Mouse (Mus musculus) stomach, postnatal 0 days (tissue): Measurements from ENCODE around the gene Golph3. TPM values are rescaled to one million over a fixed set of nuclear protein-coding genes. Genes with fewer than 3 reads are reported as not detected.
A peak's percentile ranks its signal among the peaks of the same experiment; 100 is the strongest.

Experiments
- ATAC-seq: fragments of 200-750 bp; cut with Nextera tagmentation; 2 replicates; pipeline ENCODE4 v1.8.0; 2017; ENCODE audit not compliant: low FRiP score, low TSS enrichment
- DNase-seq: peaks from one replicate; pipeline ENCODE4 v3.0.0-alpha.2; 2016; ENCODE audit warnings: low spot score
- H3K27ac ChIP-seq: fragments of 300-500 bp; sonication (generic); replicated peaks from 2 replicates; pipeline ENCODE4 v1.5.1; 2014; ENCODE audit warnings: mild to moderate bottlenecking, control low read depth
- H3K27me3 ChIP-seq: fragments of 300-500 bp; sonication (generic); 2 replicates; pipeline ENCODE4 v1.6.1; 2014; ENCODE audit warnings: low read length; ENCODE audit not compliant: control insufficient read depth, insufficient read depth
- H3K36me3 ChIP-seq: fragments of 300-500 bp; sonication (generic); 2 replicates; pipeline ENCODE4 v1.6.1; 2014; ENCODE audit warnings: low read length, mixed read lengths; ENCODE audit not compliant: control insufficient read depth, insufficient read depth
- H3K4me1 ChIP-seq: fragments of 300-500 bp; sonication (generic); replicated peaks from 2 replicates; pipeline ENCODE4 v1.6.1; 2014; ENCODE audit warnings: antibody characterized with exemption; ENCODE audit not compliant: control insufficient read depth, insufficient read depth
- H3K4me2 ChIP-seq: fragments of 300-500 bp; sonication (generic); replicated peaks from 2 replicates; pipeline ENCODE4 v1.6.1; 2014; ENCODE audit warnings: low read depth, mild to moderate bottlenecking, control low read depth, moderate library complexity
- H3K4me3 ChIP-seq: fragments of 300-500 bp; sonication (generic); 2 replicates; pipeline ENCODE4 v1.5.1; 2014; ENCODE audit warnings: low read depth, low read length, control low read depth
- H3K9ac ChIP-seq: fragments of 300-500 bp; sonication (generic); 2 replicates; pipeline ENCODE4 v1.6.1; 2014; ENCODE audit warnings: mild to moderate bottlenecking, low read length, control low read depth, mixed read lengths
- H3K9me3 ChIP-seq: fragments of 300-500 bp; sonication (generic); 2 replicates; pipeline ENCODE4 v1.6.1; 2016; ENCODE audit warnings: low read length; ENCODE audit not compliant: control insufficient read depth
- CTCF ChIP-seq: IDR thresholded peaks from 2 replicates; pipeline ENCODE4 v1.5.1; 2016; ENCODE audit warnings: antibody characterized with exemption, low read depth, mild to moderate bottlenecking, moderate library complexity
- EP300 ChIP-seq: optimal IDR thresholded peaks from 2 replicates; pipeline ENCODE3; 2016; ENCODE audit warnings: antibody characterized with exemption
- WGBS: fragments of 180-500 bp; shearing (Covaris S2); extraction: QIAGEN DNeasy Blood & Tissue Kit; methylation state at CpG from one replicate; pipeline ENCODE4 v1.1.7; 2014; 5-methylcytosine and 5-hydroxymethylcytosine counted together
- polyA plus RNA-seq: library from polyadenylated mRNA; unstranded; fragments of >200 nt; fragmentation: Nextera tagmentation; extraction: Ambion mirVana; gene quantifications from 2 replicates; pipeline ENCODE4 v1.2.1, GENCODE M21; 2015

Golph3 gene
- polyA plus RNA-seq, 1 experiment from 2014 or later: 70.7 TPM

GRCm38 (mm10) chr15:12367306-12368080 lies 46.2 kb downstream of the Golph3 start:
- Histone ChIP-seq H3K4me2 (no peak overlapping the region), H3K36me3 (no peaks in the 10 kb centered on the region; the same call in 1 of the 2 replicates), H3K27ac (peak overlapping the region; percentile 63), H3K27me3 (no peaks in the 10 kb centered on the region), H3K9me3 (no peaks in the 10 kb centered on the region), H3K4me3 (no peak overlapping the region), H3K4me1 (no peaks in the 10 kb centered on the region), H3K9ac (no peak overlapping the region)
- ATAC-seq: peak; percentile 94
- DNase-seq: peak; percentile 88
- WGBS: 43% methylated on average over 13 of the region's 13 CpGs
- no peak for TF ChIP-seq CTCF
- no peak for TF ChIP-seq EP300

- TF ChIP-seq EP300 (no peak), CTCF (no peak)
- Histone ChIP-seq H3K27me3 (no peaks in the 10 kb centered on the region), H3K36me3 (no peaks in the 10 kb centered on the region; the same call in 1 of the 2 replicates), H3K4me2 (no peak overlapping the region), H3K9ac (no peak overlapping the region), H3K9me3 (no peaks in the 10 kb centered on the region), H3K27ac (0 out of 2 replicates have a peak overlapping the region, but pooled peaks have one; percentile 45), H3K4me1 (no peaks in the 10 kb centered on the region), H3K4me3 (no peak overlapping the region)
- no peak for ATAC-seq
- 80% methylated on average over 11 of the region's 11 CpGs for WGBS
- DNase-seq: no peak
Measured at GRCm38 (mm10) chr15:12368357-12368756, 47.1 kb downstream of the Golph3 start.

GRCm38 (mm10) chr15:12368850-12369249 lies 47.6 kb downstream of the Golph3 start:
- H3K27ac ChIP-seq: no peak overlapping the region
- H3K9ac ChIP-seq: no peak overlapping the region
- no peak for ATAC-seq
- 90% methylated on average over 4 of the region's 4 CpGs for WGBS
- TF ChIP-seq EP300 (no peak), CTCF (no peak)
- no peak for DNase-seq
- H3K4me3 ChIP-seq: no peak overlapping the region
- no peak overlapping the region for H3K4me2 ChIP-seq
- no peaks in the 10 kb centered on the region for H3K27me3 ChIP-seq
- no peaks in the 10 kb centered on the region for H3K9me3 ChIP-seq
- H3K36me3 ChIP-seq: no peaks in the 10 kb centered on the region; the same call in 1 of the 2 replicates
- no peaks in the 10 kb centered on the region for H3K4me1 ChIP-seq

GRCm38 (mm10) chr15:12370096-12370495 lies 48.8 kb downstream of the Golph3 start:
- Histone ChIP-seq H3K27me3 (no peaks in the 10 kb centered on the region), H3K4me3 (no peak overlapping the region), H3K9me3 (no peaks in the 10 kb centered on the region), H3K4me1 (no peaks in the 10 kb centered on the region), H3K9ac (no peak overlapping the region), H3K27ac (no peak overlapping the region), H3K4me2 (no peak overlapping the region), H3K36me3 (no peaks in the 10 kb centered on the region; the same call in 1 of the 2 replicates)
- ATAC-seq (no peak), DNase-seq (no peak)
- TF ChIP-seq CTCF: no peak
- 97% methylated on average over 3 of the region's 3 CpGs for WGBS

- DNase-seq: peak; percentile 75
- H3K9me3 ChIP-seq: no peaks in the 10 kb centered on the region
- no peaks in the 10 kb centered on the region for H3K27me3 ChIP-seq
- no peak overlapping the region for H3K9ac ChIP-seq
- peaks cover 4% of the 10 kb centered on the region for H3K4me1 ChIP-seq
- TF ChIP-seq CTCF (peak; percentile 92), EP300 (no peak)
- H3K4me2 ChIP-seq: no peak overlapping the region
- 6% methylated on average over 8 of the region's 8 CpGs for WGBS
- ATAC-seq: peak; percentile 55
- H3K4me3 ChIP-seq: no peak overlapping the region
- H3K27ac ChIP-seq: no peak overlapping the region
- no peaks in the 10 kb centered on the region for H3K36me3 ChIP-seq
Measured at GRCm38 (mm10) chr15:12371183-12371582, 49.9 kb downstream of the Golph3 start.

GRCm38 (mm10) chr15:12373496-12373895 lies 52.2 kb downstream of the Golph3 start:
- Histone ChIP-seq H3K4me2 (no peak overlapping the region), H3K27me3 (no peaks in the 10 kb centered on the region), H3K27ac (no peak overlapping the region), H3K9ac (no peak overlapping the region), H3K4me1 (peaks cover 5% of the 10 kb centered on the region), H3K4me3 (no peak overlapping the region), H3K36me3 (no peaks in the 10 kb centered on the region), H3K9me3 (no peaks in the 10 kb centered on the region)
- 75% methylated on average over 14 of the region's 14 CpGs for WGBS
- ATAC-seq (no peak), DNase-seq (no peak)
- no peak for TF ChIP-seq CTCF
- TF ChIP-seq EP300: no peak
